Mouse (Mus musculus): ENCODE measurements around the gene Msh6. TPM values are rescaled to one million over a fixed set of nuclear protein-coding genes. Genes with fewer than 3 reads are reported as not detected.
"Not testable (repeated sequence)": the region's sequence is repeated elsewhere in the genome, so short reads cannot be mapped to it uniquely, and the experiment has no call there.

The Msh6 gene
- polyA plus RNA-seq (2015; fragmentation: Nextera tagmentation; extraction: Ambion mirVana) = 11.3 and 11.6 TPM in 2 replicates

- Histone ChIP-seq H3K27ac (replicated peaks) (peak within 1 kb of the TSS; percentile 87), H3K9me3 (ENCODE audit: control insufficient read depth, low read length) (no peaks in the 10 kb centered on the region), H3K9ac (ENCODE audit: low read length) (peak within 1 kb of the TSS; percentile 84), H3K36me3 (ENCODE audit: control insufficient read depth, insufficient read depth, low read length) (no peaks in the 10 kb centered on the region), H3K4me3 (ENCODE audit: low read depth, low read length) (peak within 1 kb of the TSS; percentile 95), H3K4me2 (replicated peaks; ENCODE audit: low read depth) (peak within 1 kb of the TSS; percentile 86), H3K4me1 (replicated peaks; ENCODE audit: control insufficient read depth, insufficient read depth) (peaks cover 2% of the 10 kb centered on the region; the same call in 1 of the 2 replicates), H3K27me3 (ENCODE audit: control insufficient read depth, insufficient read depth, low read length) (no peaks in the 10 kb centered on the region)
- ATAC-seq (ENCODE audit: low FRiP score, low TSS enrichment) (peak; percentile 98), DNase-seq (ENCODE audit: low spot score) (peak; percentile 96)
- under 1% methylated on average over 49 of the region's 63 CpGs for WGBS
- TF ChIP-seq CTCF (IDR thresholded peaks at IDR 0.05; ENCODE audit: low read depth) = no peak
- TF ChIP-seq EP300 (optimal IDR thresholded peaks at IDR 0.05) = no peak
Observed at GRCm38 (mm10) chr17:87974629-87975228, at the start of gene Msh6. TSS of gene Msh6 (plus strand) at chr17:87975062.

GRCm38 (mm10) chr17:87934326-87934725 lies 40.5 kb upstream of the Msh6 start:
- no peak for ATAC-seq (ENCODE audit: low FRiP score, low TSS enrichment)

GRCm38 (mm10) chr17:87934736-87935135 lies 40.1 kb upstream of the Msh6 start:
- no peak for ATAC-seq (ENCODE audit: low FRiP score, low TSS enrichment)
- Histone ChIP-seq H3K4me3 (ENCODE audit: low read depth, low read length) (no peak overlapping the region), H3K4me1 (replicated peaks; ENCODE audit: control insufficient read depth, insufficient read depth) (no peaks in the 10 kb centered on the region), H3K4me2 (replicated peaks; ENCODE audit: low read depth) (no peak overlapping the region), H3K9ac (ENCODE audit: low read length) (no peak overlapping the region), H3K27me3 (ENCODE audit: control insufficient read depth, insufficient read depth, low read length) (no peaks in the 10 kb centered on the region), H3K27ac (replicated peaks) (no peak overlapping the region), H3K36me3 (ENCODE audit: control insufficient read depth, insufficient read depth, low read length) (no peaks in the 10 kb centered on the region), H3K9me3 (ENCODE audit: control insufficient read depth, low read length) (no peaks in the 10 kb centered on the region)
- WGBS = 90% methylated on average over 8 of the region's 8 CpGs
- TF ChIP-seq EP300 (optimal IDR thresholded peaks at IDR 0.05) = no peak
- no peak for TF ChIP-seq CTCF (IDR thresholded peaks at IDR 0.05; ENCODE audit: low read depth)
- no peak for DNase-seq (ENCODE audit: low spot score)

More at GRCm38 (mm10) chr17:87934326-87934725, 40.5 kb upstream of the Msh6 start:
- Histone ChIP-seq H3K4me3 (ENCODE audit: low read depth, low read length) (no peak overlapping the region), H3K27ac (replicated peaks) (no peak overlapping the region), H3K9me3 (ENCODE audit: control insufficient read depth, low read length) (no peaks in the 10 kb centered on the region), H3K27me3 (ENCODE audit: control insufficient read depth, insufficient read depth, low read length) (no peaks in the 10 kb centered on the region), H3K9ac (ENCODE audit: low read length) (no peak overlapping the region), H3K36me3 (ENCODE audit: control insufficient read depth, insufficient read depth, low read length) (no peaks in the 10 kb centered on the region), H3K4me2 (replicated peaks; ENCODE audit: low read depth) (no peak overlapping the region), H3K4me1 (replicated peaks; ENCODE audit: control insufficient read depth, insufficient read depth) (no peaks in the 10 kb centered on the region)
- DNase-seq (ENCODE audit: low spot score) = no peak
- TF ChIP-seq CTCF (IDR thresholded peaks at IDR 0.05; ENCODE audit: low read depth) = no peak
- TF ChIP-seq EP300 (optimal IDR thresholded peaks at IDR 0.05) = no peak
- 69% methylated on average over 10 of the region's 10 CpGs for WGBS

GRCm38 (mm10) chr17:87936156-87936555 lies 38.7 kb upstream of the Msh6 start:
- Histone ChIP-seq H3K4me1 (replicated peaks; ENCODE audit: control insufficient read depth, insufficient read depth) (no peaks in the 10 kb centered on the region), H3K9ac (ENCODE audit: low read length) (no peak overlapping the region), H3K4me3 (ENCODE audit: low read depth, low read length) (no peak overlapping the region), H3K27ac (replicated peaks) (no peak overlapping the region), H3K36me3 (ENCODE audit: control insufficient read depth, insufficient read depth, low read length) (no peaks in the 10 kb centered on the region), H3K4me2 (replicated peaks; ENCODE audit: low read depth) (no peak overlapping the region), H3K27me3 (ENCODE audit: control insufficient read depth, insufficient read depth, low read length) (no peaks in the 10 kb centered on the region), H3K9me3 (ENCODE audit: control insufficient read depth, low read length) (no peaks in the 10 kb centered on the region)
- TF ChIP-seq CTCF (IDR thresholded peaks at IDR 0.05; ENCODE audit: low read depth) = no peak
- TF ChIP-seq EP300 (optimal IDR thresholded peaks at IDR 0.05) = no peak
- ATAC-seq (ENCODE audit: low FRiP score, low TSS enrichment) = no peak
- no peak for DNase-seq (ENCODE audit: low spot score)
- 66% methylated on average over 4 of the region's 4 CpGs for WGBS

- Histone ChIP-seq H3K4me1 (replicated peaks; ENCODE audit: control insufficient read depth, insufficient read depth) (no peaks in the 10 kb centered on the region), H3K36me3 (ENCODE audit: control insufficient read depth, insufficient read depth, low read length) (no peaks in the 10 kb centered on the region), H3K4me3 (ENCODE audit: low read depth, low read length) (no peak overlapping the region), H3K9me3 (ENCODE audit: control insufficient read depth, low read length) (no peaks in the 10 kb centered on the region), H3K27me3 (ENCODE audit: control insufficient read depth, insufficient read depth, low read length) (no peaks in the 10 kb centered on the region), H3K4me2 (replicated peaks; ENCODE audit: low read depth) (no peak overlapping the region), H3K27ac (replicated peaks) (no peak overlapping the region), H3K9ac (ENCODE audit: low read length) (no peak overlapping the region)
- TF ChIP-seq EP300 (optimal IDR thresholded peaks at IDR 0.05) (no peak), CTCF (IDR thresholded peaks at IDR 0.05; ENCODE audit: low read depth) (peak; percentile 98)
- DNase-seq (ENCODE audit: low spot score) (peak; percentile 81), ATAC-seq (ENCODE audit: low FRiP score, low TSS enrichment) (peak; percentile 63; the same call in 1 of the 2 replicates)
- whole genome bisulfite sequencing = 43% methylated on average over 16 of the region's 16 CpGs
Observed at GRCm38 (mm10) chr17:87948965-87949584, 25.8 kb upstream of the Msh6 start.

- 72% methylated on average over 13 of the region's 13 CpGs for WGBS
- not testable (repeated sequence) for H3K4me3 ChIP-seq (ENCODE audit: low read depth, low read length)
Observed at GRCm38 (mm10) chr17:87954618-87955124, 20.2 kb upstream of the Msh6 start.

More at GRCm38 (mm10) chr17:87954618-87955124, 20.2 kb upstream of the Msh6 start:
- H3K27me3 ChIP-seq (ENCODE audit: control insufficient read depth, insufficient read depth, low read length); H3K9me3 ChIP-seq (ENCODE audit: control insufficient read depth, low read length); DNase-seq (ENCODE audit: low spot score); H3K9ac ChIP-seq (ENCODE audit: low read length); H3K4me1 ChIP-seq (replicated peaks; ENCODE audit: control insufficient read depth, insufficient read depth); ATAC-seq (ENCODE audit: low FRiP score, low TSS enrichment); H3K4me2 ChIP-seq (replicated peaks; ENCODE audit: low read depth); H3K27ac ChIP-seq (replicated peaks); H3K36me3 ChIP-seq (ENCODE audit: control insufficient read depth, insufficient read depth, low read length): not testable (repeated sequence)
